Mouse (Mus musculus) layer of hippocampus, postnatal 36 days (tissue): ENCODE measurements around the gene Mkln1. TPM values are rescaled to one million over a fixed set of nuclear protein-coding genes. Genes with fewer than 3 reads are reported as not detected.
A peak's percentile ranks its signal among the peaks of the same experiment; 100 is the strongest.

ENCODE experiments used
- DNase-seq, 2 experiments: peaks; one replicate each; pipeline ENCODE4 v3.0.0; 2022
- total RNA-seq, 2 experiments: library from RNA; stranded (reverse); gene quantifications; 2 replicates each; pipeline ENCODE4 v1.2.3; 2021

Mkln1 gene
- 100 to 1,000 TPM; 162 to 166 TPM for total RNA-seq

GRCm38 (mm10) chr6:31398431-31399205 is at the start of gene Mkln1:
TSS of gene Mkln1 (plus strand) at chr6:31398735.
- peak; percentile 89 to 92 for DNase-seq

GRCm38 (mm10) chr6:31356444-31357191 is 41.9 kb upstream of the Mkln1 start:
- DNase-seq, result peak in 1 of 2 experiments; percentile 21

- peak; percentile 62 to 67 for DNase-seq
These were observed 41.2 kb upstream of the Mkln1 start for GRCm38 (mm10) chr6:31357286-31357685.

- DNase-seq, result no peak
These were observed 35.9 kb upstream of the Mkln1 start for GRCm38 (mm10) chr6:31362617-31363016.

- no peak for DNase-seq
These were observed 34.1 kb upstream of the Mkln1 start for GRCm38 (mm10) chr6:31364399-31364798.

GRCm38 (mm10) chr6:31367947-31368346 is 30.6 kb upstream of the Mkln1 start:
- DNase-seq, result no peak

GRCm38 (mm10) chr6:31368559-31368958 is 30.0 kb upstream of the Mkln1 start:
- no peak for DNase-seq

GRCm38 (mm10) chr6:31369875-31370274 is 28.7 kb upstream of the Mkln1 start:
- no peak for DNase-seq

GRCm38 (mm10) chr6:31370550-31371061 is 27.9 kb upstream of the Mkln1 start:
- peak in 1 of 2 experiments; percentile 14 for DNase-seq

GRCm38 (mm10) chr6:31371140-31371539 is 27.4 kb upstream of the Mkln1 start:
- no peak for DNase-seq

GRCm38 (mm10) chr6:31372620-31373019 is 25.9 kb upstream of the Mkln1 start:
- DNase-seq, result no peak

GRCm38 (mm10) chr6:31373084-31373673 is 25.4 kb upstream of the Mkln1 start:
- no peak for DNase-seq

- no peak for DNase-seq
These were observed 15.5 kb upstream of the Mkln1 start for GRCm38 (mm10) chr6:31382989-31383388.

- no peak for DNase-seq
These were observed 13.7 kb upstream of the Mkln1 start for GRCm38 (mm10) chr6:31384794-31385193.

- DNase-seq, result no peak
These were observed 13.0 kb upstream of the Mkln1 start for GRCm38 (mm10) chr6:31385281-31386145.

GRCm38 (mm10) chr6:31389716-31390115 is 8.8 kb upstream of the Mkln1 start:
- DNase-seq, result no peak

GRCm38 (mm10) chr6:31390243-31390981 is 8.1 kb upstream of the Mkln1 start:
- no peak for DNase-seq

- DNase-seq, result no peak
These were observed 5.7 kb upstream of the Mkln1 start for GRCm38 (mm10) chr6:31392871-31393270.

- DNase-seq, result no peak
These were observed 2.4 kb upstream of the Mkln1 start for GRCm38 (mm10) chr6:31396118-31396517.

GRCm38 (mm10) chr6:31397308-31397707 is 1.2 kb upstream of the Mkln1 start:
- DNase-seq, result no peak

GRCm38 (mm10) chr6:31397775-31398430 is 632 bp upstream of the Mkln1 start:
- DNase-seq, result no peak
